8 mouse cellular contexts compared by ENCODE assay signal in genomic region chr9:64339361-64339760, GRCm38 (mm10). TPM values are rescaled to one million over a fixed set of nuclear protein-coding genes. Genes with fewer than 3 reads are reported as not detected.
DNase-seq lines count a peak whose midpoint lies in the region; ATAC-seq and TF ChIP-seq lines count a peak whose summit lies in the region.

No protein-coding gene starts in this region.

- H3K4me1 ChIP-seq in embryonic facial prominence, embryonic 11.5 days (ENCODE audit: control insufficient read depth, insufficient read depth, low read length): no peaks in the 10 kb centered on the region

- intact Hi-C loops in left cerebral cortex, adult 2 months (cut with DNase I): no loop called here

- H3K27me3 ChIP-seq in embryonic facial prominence, embryonic 11.5 days (ENCODE audit: control insufficient read depth, insufficient read depth, low read length): no peaks in the 10 kb centered on the region
- H3K27me3 ChIP-seq in myocyte (ENCODE audit: control insufficient read depth, insufficient read depth, insufficient read length): no peaks in the 10 kb centered on the region

- H3K27ac ChIP-seq in embryonic facial prominence, embryonic 11.5 days (replicated peaks; ENCODE audit: low read depth, low read length): no peak overlapping the region
- H3K27ac ChIP-seq in left cerebral cortex, adult 2 months: no peak overlapping the region

- DNase-seq in kidney, adult 9 months: peak; percentile 13
- DNase-seq in kidney, postnatal 14 days: no peak
- peak; percentile 24 for DNase-seq in embryonic facial prominence, embryonic 11.5 days (ENCODE audit: low spot score)
- DNase-seq in hindlimb bud, embryonic 11.5 days (ENCODE audit: extremely low spot score, low read depth, low spot score): peak; percentile 12
- DNase-seq in frontal cortex, postnatal 10 days (ENCODE audit: low spot score in 2 of 2): no peak
- DNase-seq in left cerebral cortex, adult 2 months (ENCODE audit: extremely low spot score in 1 of 2, low spot score in 2 of 2): no peak
- DNase-seq in cerebellum, adult 11-12 months: no peak

- peaks cover 5% of the 10 kb centered on the region for H3K79me2 ChIP-seq in myocyte (ENCODE audit: control insufficient read depth, insufficient read depth)

- no peak overlapping the region for H3K9ac ChIP-seq in embryonic facial prominence, embryonic 11.5 days (replicated peaks; ENCODE audit: low read length)

- no peak overlapping the region for H3K4me3 ChIP-seq in embryonic facial prominence, embryonic 11.5 days (ENCODE audit: low read depth, low read length)
- H3K4me3 ChIP-seq in myocyte: peak overlapping the region; percentile 51
- H3K4me3 ChIP-seq in left cerebral cortex, adult 2 months: no peak overlapping the region

- no peak; the same call in 1 of the 2 replicates for TF ChIP-seq CTCF in left cerebral cortex, adult 2 months (IDR thresholded peaks at IDR 0.05)

- 31% methylated on average over 8 of the region's 8 CpGs for WGBS in embryonic facial prominence, embryonic 11.5 days

- no peak for TF ChIP-seq POLR2A in myocyte (IDR thresholded peaks at IDR 0.05; ENCODE audit: insufficient read length, low read depth)

- H3K9me3 ChIP-seq in embryonic facial prominence, embryonic 11.5 days (replicated peaks; ENCODE audit: control insufficient read depth, low read length): no peaks in the 10 kb centered on the region

- ATAC-seq in embryonic facial prominence, embryonic 11.5 days (replicated peaks; ENCODE audit: insufficient number of reproducible peaks, low FRiP score, low TSS enrichment, low read depth): no peak

- no peak overlapping the region for H3K4me2 ChIP-seq in embryonic facial prominence, embryonic 11.5 days (ENCODE audit: low read depth, low read length)
- peak overlapping the region; percentile 86 for H3K4me2 ChIP-seq in myocyte (ENCODE audit: low read depth)

- no peak overlapping the region for H3ac ChIP-seq in myocyte (ENCODE audit: control insufficient read depth, insufficient read length)

- H3K36me3 ChIP-seq in embryonic facial prominence, embryonic 11.5 days (replicated peaks; ENCODE audit: control insufficient read depth, insufficient read depth, low read depth, low read length): no peaks in the 10 kb centered on the region
- no peaks in the 10 kb centered on the region for H3K36me3 ChIP-seq in myocyte (ENCODE audit: control insufficient read depth, insufficient read depth)

TF ChIP-seq in myocyte, 11 proteins besides CTCF, POLR2A, EP300 and RAD21:
- TF ChIP-seq CEBPB (IDR thresholded peaks at IDR 0.05; ENCODE audit: insufficient read depth, poor library complexity, severe bottlenecking): no peak
- no peak for TF ChIP-seq MYOG (IDR thresholded peaks at IDR 0.05; ENCODE audit: control insufficient read depth in 1 of 3, insufficient read depth in 1 of 3, insufficient read length in 2 of 3, low read depth in 2 of 3)
- no peak for TF ChIP-seq REST (IDR thresholded peaks at IDR 0.05; ENCODE audit: insufficient read depth, insufficient read length)
- TF ChIP-seq SRF (IDR thresholded peaks at IDR 0.05; ENCODE audit: control insufficient read depth, insufficient read length, low read depth): no peak
- TF ChIP-seq TCF3 (IDR thresholded peaks at IDR 0.05; ENCODE audit: insufficient read length, low read depth): no peak
- TF ChIP-seq MYOD1 (IDR thresholded peaks at IDR 0.05; ENCODE audit: control insufficient read depth in 1 of 3, insufficient read length in 2 of 3, low read depth in 2 of 3): no peak
- TF ChIP-seq TCF12 (IDR thresholded peaks at IDR 0.05; ENCODE audit: insufficient read depth, poor library complexity, severe bottlenecking): no peak

RNA-seq across cellular contexts. Expression of gene Dis3l, which starts 1.7 kb away (rescaled TPM):
- 22.8 and 25.5 TPM in 2 replicates for polyA plus RNA-seq in embryonic facial prominence, embryonic 11.5 days (2014; fragmentation: Nextera tagmentation; extraction: Ambion mirVana)
- polyA plus RNA-seq in myocyte (2012; fragmentation: generic; extraction: Trizol): 13.0 TPM
- 10 to 100 TPM; 24.3 to 29.6 TPM for total RNA-seq in left cerebral cortex, adult 2 months (2021)

RNA-seq across cellular contexts. Expression of gene Megf11, which starts 46.1 kb away (rescaled TPM):
- 0.65 and 0.75 TPM in 2 replicates for polyA plus RNA-seq in embryonic facial prominence, embryonic 11.5 days (2014; fragmentation: Nextera tagmentation; extraction: Ambion mirVana)
- 0.06 TPM for polyA plus RNA-seq in myocyte (2012; fragmentation: generic; extraction: Trizol)
- 10 to 100 TPM; 14.1 to 14.4 TPM for total RNA-seq in left cerebral cortex, adult 2 months (2021)

RNA-seq across cellular contexts. Expression of gene Tipin, which starts 58.0 kb away (rescaled TPM):
- polyA plus RNA-seq in embryonic facial prominence, embryonic 11.5 days (2014; fragmentation: Nextera tagmentation; extraction: Ambion mirVana): 278 and 306 TPM in 2 replicates
- 33.1 TPM for polyA plus RNA-seq in myocyte (2012; fragmentation: generic; extraction: Trizol)
- 10 to 100 TPM; 12.9 to 20.2 TPM for total RNA-seq in left cerebral cortex, adult 2 months (2021)

Comparison
In these comparisons a context has a peak if more than half of its experiments do, and no peak if none do; other contexts are left out.
1. DNase-seq: peak in kidney, adult 9 months (single experiment), embryonic facial prominence, embryonic 11.5 days (single experiment) and hindlimb bud, embryonic 11.5 days (single experiment); none in kidney, postnatal 14 days (single experiment), frontal cortex, postnatal 10 days (0 of 2), left cerebral cortex, adult 2 months (0 of 2) and cerebellum, adult 11-12 months (single experiment).